Mouse (Mus musculus): ENCODE data around the gene Wnt16. TPM values are rescaled to one million over a fixed set of nuclear protein-coding genes. Genes with fewer than 3 reads are reported as not detected.
A peak's percentile ranks its signal among the peaks of the same experiment; 100 is the strongest.

The Wnt16 gene
- polyA plus RNA-seq, 1 experiment from 2014 or later = 3.9 TPM

DNA sequence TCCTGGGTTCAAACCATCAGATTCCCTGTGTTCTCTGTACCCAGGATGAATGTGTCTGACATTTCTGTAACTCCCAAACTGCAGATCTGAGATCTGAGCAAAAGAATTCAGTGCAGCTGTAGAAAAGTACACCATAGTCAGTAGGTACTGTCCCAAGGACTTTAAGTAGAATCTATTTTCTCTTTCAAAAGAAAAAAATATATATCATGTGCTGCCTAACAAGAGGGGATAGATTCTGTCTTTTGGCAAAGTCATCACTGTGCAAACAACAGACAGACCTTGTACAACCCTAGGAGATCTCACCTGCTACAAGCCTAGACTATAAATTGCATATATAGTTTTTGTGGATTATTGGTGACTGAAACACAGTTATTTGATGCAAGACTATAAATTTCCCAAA, 19.4 kb upstream of the Wnt16 start:
- no peaks in the 10 kb centered on the region for H3K27me3 ChIP-seq (replicated peaks; ENCODE audit: control insufficient read depth, insufficient read depth, low read length)
- H3K4me2 ChIP-seq (ENCODE audit: low read depth, low read length) = no peak overlapping the region
- H3K9ac ChIP-seq (ENCODE audit: low read depth, low read length) = no peak overlapping the region
- H3K4me3 ChIP-seq (ENCODE audit: low read depth, low read length) = no peak overlapping the region
- no peaks in the 10 kb centered on the region for H3K36me3 ChIP-seq (ENCODE audit: control insufficient read depth, insufficient read depth, low read length)
- ATAC-seq (ENCODE audit: low read depth) = no peak
- H3K27ac ChIP-seq (replicated peaks; ENCODE audit: low read depth, low read length) = no peak overlapping the region
- no peaks in the 10 kb centered on the region for H3K9me3 ChIP-seq (ENCODE audit: control insufficient read depth, low read length)
- DNase-seq (ENCODE audit: low spot score) = no peak
- H3K4me1 ChIP-seq (ENCODE audit: control insufficient read depth, insufficient read depth, low read length) = no peaks in the 10 kb centered on the region

DNA sequence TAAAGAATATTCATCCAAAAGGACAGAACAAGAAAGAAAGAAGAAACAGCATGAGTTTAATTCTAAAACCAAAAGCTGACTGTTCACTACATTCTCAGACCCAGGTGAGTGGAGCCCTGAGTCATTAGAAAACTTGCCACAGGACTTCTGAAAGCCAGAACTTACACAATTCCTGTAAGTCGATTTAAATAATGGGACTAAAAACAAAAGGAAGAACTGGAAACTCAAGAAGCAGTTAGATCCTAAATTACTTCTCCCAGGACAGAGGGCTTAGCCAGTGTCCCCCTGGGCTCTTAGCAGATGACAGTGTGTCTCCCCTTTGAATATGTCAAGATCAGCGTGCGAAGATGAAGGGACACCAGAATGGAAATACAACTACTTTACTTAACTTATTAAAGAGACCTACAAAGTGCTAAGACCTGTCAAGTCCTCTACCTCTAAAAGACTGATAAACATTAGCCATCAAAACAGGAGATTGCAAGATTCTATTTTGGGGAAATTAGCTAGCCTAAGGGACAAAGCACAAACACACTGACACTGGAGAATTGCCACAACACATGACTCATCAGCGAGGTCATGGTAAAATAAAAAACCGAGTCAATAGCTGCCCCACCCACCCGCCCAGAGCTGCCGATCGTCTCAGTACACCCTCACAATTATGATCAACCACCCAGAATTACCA, 18.0 kb upstream of the Wnt16 start:
- no peak overlapping the region for H3K9ac ChIP-seq (ENCODE audit: low read depth, low read length)
- no peaks in the 10 kb centered on the region for H3K27me3 ChIP-seq (replicated peaks; ENCODE audit: control insufficient read depth, insufficient read depth, low read length)
- H3K4me1 ChIP-seq (ENCODE audit: control insufficient read depth, insufficient read depth, low read length) = no peaks in the 10 kb centered on the region
- DNase-seq (ENCODE audit: low spot score) = no peak
- no peaks in the 10 kb centered on the region for H3K36me3 ChIP-seq (ENCODE audit: control insufficient read depth, insufficient read depth, low read length)
- H3K4me3 ChIP-seq (ENCODE audit: low read depth, low read length) = no peak overlapping the region
- no peak overlapping the region for H3K4me2 ChIP-seq (ENCODE audit: low read depth, low read length)
- ATAC-seq (ENCODE audit: low read depth) = no peak
- no peak overlapping the region for H3K27ac ChIP-seq (replicated peaks; ENCODE audit: low read depth, low read length)
- H3K9me3 ChIP-seq (ENCODE audit: control insufficient read depth, low read length) = no peaks in the 10 kb centered on the region
- WGBS = 61% methylated on average over 8 of the region's 8 CpGs

DNA sequence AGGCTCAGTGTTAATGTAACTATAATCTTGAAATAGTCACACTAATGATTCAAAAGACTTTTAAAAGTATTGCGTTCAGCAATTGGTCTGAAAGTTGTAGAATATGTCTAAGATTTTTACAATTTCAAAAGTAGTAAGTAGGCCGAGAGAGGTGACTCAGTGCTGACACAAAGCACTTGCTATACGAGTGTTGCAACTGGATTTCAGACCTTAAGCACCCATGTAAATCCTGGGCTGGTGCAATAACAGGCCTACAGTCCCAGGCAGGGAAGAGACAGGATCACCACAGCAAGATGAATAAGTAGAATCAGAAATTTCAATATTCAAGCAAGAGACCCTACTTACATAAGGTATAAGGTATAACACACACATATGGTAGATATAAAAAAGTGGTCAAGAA, 10.1 kb upstream of the Wnt16 start:
- H3K27me3 ChIP-seq (replicated peaks; ENCODE audit: control insufficient read depth, insufficient read depth, low read length) = no peaks in the 10 kb centered on the region
- 88% methylated on average over 3 of the region's 3 CpGs for WGBS
- ATAC-seq (ENCODE audit: low read depth) (no peak), DNase-seq (ENCODE audit: low spot score) (no peak)
- no peaks in the 10 kb centered on the region for H3K9me3 ChIP-seq (ENCODE audit: control insufficient read depth, low read length)
- peaks cover 15% of the 10 kb centered on the region for H3K4me1 ChIP-seq (ENCODE audit: control insufficient read depth, insufficient read depth, low read length)
- H3K9ac ChIP-seq (ENCODE audit: low read depth, low read length) = no peak overlapping the region
- H3K4me2 ChIP-seq (ENCODE audit: low read depth, low read length) = no peak overlapping the region
- H3K36me3 ChIP-seq (ENCODE audit: control insufficient read depth, insufficient read depth, low read length) = no peaks in the 10 kb centered on the region
- H3K27ac ChIP-seq (replicated peaks; ENCODE audit: low read depth, low read length) = no peak overlapping the region
- no peak overlapping the region for H3K4me3 ChIP-seq (ENCODE audit: low read depth, low read length)

- Histone ChIP-seq H3K4me3 (ENCODE audit: low read depth, low read length) (no peak overlapping the region; the same call in 1 of the 2 replicates), H3K27ac (replicated peaks; ENCODE audit: low read depth, low read length) (peak overlapping the region; percentile 39), H3K4me1 (ENCODE audit: control insufficient read depth, insufficient read depth, low read length) (peaks cover 15% of the 10 kb centered on the region), H3K36me3 (ENCODE audit: control insufficient read depth, insufficient read depth, low read length) (no peaks in the 10 kb centered on the region), H3K9me3 (ENCODE audit: control insufficient read depth, low read length) (no peaks in the 10 kb centered on the region), H3K9ac (ENCODE audit: low read depth, low read length) (peak overlapping the region; percentile 5; the same call in 1 of the 2 replicates), H3K4me2 (ENCODE audit: low read depth, low read length) (peak overlapping the region; percentile 36), H3K27me3 (replicated peaks; ENCODE audit: control insufficient read depth, insufficient read depth, low read length) (no peaks in the 10 kb centered on the region)
- ATAC-seq (ENCODE audit: low read depth) (peak; percentile 86), DNase-seq (ENCODE audit: low spot score) (peak; percentile 91)
- 19% methylated on average over 14 of the region's 14 CpGs for WGBS
Observed at GRCm38 (mm10) chr6:22280217-22280861, 7.7 kb upstream of the Wnt16 start.

DNA sequence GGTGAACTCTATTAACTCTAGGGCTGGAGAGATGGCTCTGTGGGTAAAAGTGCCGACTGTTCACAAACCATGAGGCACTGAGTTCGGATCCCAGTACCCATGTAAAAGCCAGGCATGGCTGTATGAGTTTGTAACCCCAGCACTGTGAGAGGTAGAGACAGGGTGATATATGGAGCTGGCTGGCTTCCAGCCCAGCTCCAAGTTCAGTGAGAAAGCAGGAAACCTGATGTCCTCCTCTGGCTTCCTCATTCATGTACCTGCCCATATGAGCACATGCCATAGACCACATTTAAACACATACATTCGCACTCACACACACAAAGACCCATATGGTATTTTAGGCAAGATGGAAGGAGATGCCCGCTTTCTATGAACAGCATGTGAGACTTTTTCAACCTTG, 5.6 kb upstream of the Wnt16 start:
- H3K4me1 ChIP-seq (ENCODE audit: control insufficient read depth, insufficient read depth, low read length) = peaks cover 15% of the 10 kb centered on the region
- no peak for DNase-seq (ENCODE audit: low spot score)
- H3K9me3 ChIP-seq (ENCODE audit: control insufficient read depth, low read length) = no peaks in the 10 kb centered on the region
- 88% methylated on average over 4 of the region's 4 CpGs for WGBS
- H3K27ac ChIP-seq (replicated peaks; ENCODE audit: low read depth, low read length) = no peak overlapping the region
- no peak for ATAC-seq (ENCODE audit: low read depth)
- no peaks in the 10 kb centered on the region for H3K36me3 ChIP-seq (ENCODE audit: control insufficient read depth, insufficient read depth, low read length)
- H3K9ac ChIP-seq (ENCODE audit: low read depth, low read length) = no peak overlapping the region
- no peak overlapping the region for H3K4me2 ChIP-seq (ENCODE audit: low read depth, low read length)
- no peak overlapping the region for H3K4me3 ChIP-seq (ENCODE audit: low read depth, low read length)
- peaks cover 13% of the 10 kb centered on the region for H3K27me3 ChIP-seq (replicated peaks; ENCODE audit: control insufficient read depth, insufficient read depth, low read length)

DNA sequence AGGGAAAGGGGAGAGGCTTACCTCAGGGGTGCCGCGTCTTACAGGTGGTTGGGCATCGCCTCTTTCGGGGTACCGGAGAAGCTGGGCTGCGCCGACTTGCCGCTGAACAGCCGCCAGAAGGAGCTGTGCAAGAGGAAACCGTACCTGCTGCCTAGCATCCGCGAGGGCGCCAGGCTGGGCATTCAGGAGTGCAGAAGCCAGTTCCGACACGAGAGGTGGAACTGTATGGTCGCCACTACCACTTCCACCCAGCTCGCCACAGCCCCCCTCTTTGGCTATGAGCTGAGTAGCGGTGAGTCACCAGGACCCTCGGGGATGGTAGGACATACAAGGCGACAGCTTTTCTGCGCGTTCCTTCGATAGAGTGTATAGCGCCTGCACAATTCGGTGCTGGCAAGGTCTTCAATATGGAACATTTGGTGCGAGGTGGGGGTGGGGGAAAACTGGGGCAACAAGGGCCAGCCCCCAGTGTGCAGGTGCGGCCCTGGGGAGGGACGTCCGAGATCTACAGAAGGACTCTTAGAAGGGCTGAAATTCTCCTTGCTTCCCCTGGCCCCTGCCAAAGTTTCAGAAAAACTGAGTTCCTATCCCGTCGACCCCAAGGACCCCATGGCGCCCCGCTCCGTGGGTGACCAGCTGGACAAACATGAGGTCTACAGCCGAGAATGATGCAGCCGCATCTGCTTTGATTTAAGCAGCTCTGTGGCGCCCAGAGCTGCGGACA, 872 bp downstream of the Wnt16 start:
- ATAC-seq (ENCODE audit: low read depth) (peak; percentile 77), DNase-seq (ENCODE audit: low spot score) (peak; percentile 51)
- no peak overlapping the region for H3K27ac ChIP-seq (replicated peaks; ENCODE audit: low read depth, low read length)
- H3K4me1 ChIP-seq (ENCODE audit: control insufficient read depth, insufficient read depth, low read length) = peaks cover 19% of the 10 kb centered on the region
- H3K4me2 ChIP-seq (ENCODE audit: low read depth, low read length) = peak overlapping the region; percentile 62
- H3K27me3 ChIP-seq (replicated peaks; ENCODE audit: control insufficient read depth, insufficient read depth, low read length) = peaks cover 55% of the 10 kb centered on the region
- H3K4me3 ChIP-seq (ENCODE audit: low read depth, low read length) = peak overlapping the region; percentile 41
- under 1% methylated on average over 35 of the region's 38 CpGs for WGBS
- no peaks in the 10 kb centered on the region for H3K9me3 ChIP-seq (ENCODE audit: control insufficient read depth, low read length)
- H3K9ac ChIP-seq (ENCODE audit: low read depth, low read length) = peak overlapping the region; percentile 53
- H3K36me3 ChIP-seq (ENCODE audit: control insufficient read depth, insufficient read depth, low read length) = no peaks in the 10 kb centered on the region

DNA sequence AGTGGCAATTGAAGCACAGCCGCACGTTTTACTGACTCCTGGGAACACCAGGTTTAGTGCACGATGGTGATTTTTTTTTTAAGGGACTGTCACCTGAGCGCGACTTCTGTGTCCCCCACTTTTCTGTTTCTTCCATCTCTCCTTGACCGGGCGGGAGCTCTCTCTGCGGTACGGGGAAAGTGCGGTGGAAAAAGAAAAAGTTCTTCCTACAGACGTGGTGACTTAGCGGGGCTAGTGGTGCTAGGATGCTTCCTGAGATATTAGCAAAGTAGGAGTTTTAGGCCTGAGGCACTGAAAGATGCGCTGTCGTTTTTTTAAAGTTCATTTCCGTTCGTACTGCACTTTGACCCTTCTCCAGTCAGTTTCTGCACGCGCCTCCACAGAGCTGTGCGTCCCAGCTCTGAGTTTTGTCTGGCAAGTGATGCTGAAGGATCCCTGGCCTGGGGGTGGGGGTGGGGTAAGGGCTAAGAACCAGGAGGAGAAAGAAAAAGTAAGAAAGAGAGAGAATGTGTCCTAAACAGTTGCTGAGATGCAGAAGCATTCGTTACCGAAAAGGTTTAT, 1.5 kb downstream of the Wnt16 start:
- ATAC-seq (ENCODE audit: low read depth) = no peak
- WGBS = 2% methylated on average over 21 of the region's 21 CpGs
- Histone ChIP-seq H3K9ac (ENCODE audit: low read depth, low read length) (peak overlapping the region; percentile 53), H3K27me3 (replicated peaks; ENCODE audit: control insufficient read depth, insufficient read depth, low read length) (peaks cover 55% of the 10 kb centered on the region), H3K36me3 (ENCODE audit: control insufficient read depth, insufficient read depth, low read length) (no peaks in the 10 kb centered on the region), H3K4me2 (ENCODE audit: low read depth, low read length) (peak overlapping the region; percentile 62), H3K27ac (replicated peaks; ENCODE audit: low read depth, low read length) (no peak overlapping the region), H3K4me1 (ENCODE audit: control insufficient read depth, insufficient read depth, low read length) (peaks cover 19% of the 10 kb centered on the region), H3K4me3 (ENCODE audit: low read depth, low read length) (peak overlapping the region; percentile 41), H3K9me3 (ENCODE audit: control insufficient read depth, low read length) (no peaks in the 10 kb centered on the region)
- no peak for DNase-seq (ENCODE audit: low spot score)

GRCm38 (mm10) chr6:22290790-22291189, 2.8 kb downstream of the Wnt16 start:
- WGBS = 73% methylated on average over 8 of the region's 8 CpGs

More at GRCm38 (mm10) chr6:22290790-22291189, 2.8 kb downstream of the Wnt16 start:
- peaks cover 58% of the 10 kb centered on the region for H3K27me3 ChIP-seq (replicated peaks; ENCODE audit: control insufficient read depth, insufficient read depth, low read length)
- ATAC-seq (ENCODE audit: low read depth) (no peak), DNase-seq (ENCODE audit: low spot score) (no peak)
- no peak overlapping the region for H3K27ac ChIP-seq (replicated peaks; ENCODE audit: low read depth, low read length)
- no peak overlapping the region for H3K9ac ChIP-seq (ENCODE audit: low read depth, low read length)
- peaks cover 19% of the 10 kb centered on the region for H3K4me1 ChIP-seq (ENCODE audit: control insufficient read depth, insufficient read depth, low read length)
- H3K4me3 ChIP-seq (ENCODE audit: low read depth, low read length) = no peak overlapping the region
- H3K4me2 ChIP-seq (ENCODE audit: low read depth, low read length) = no peak overlapping the region
- no peaks in the 10 kb centered on the region for H3K9me3 ChIP-seq (ENCODE audit: control insufficient read depth, low read length)
- no peaks in the 10 kb centered on the region for H3K36me3 ChIP-seq (ENCODE audit: control insufficient read depth, insufficient read depth, low read length)

All from embryonic facial prominence, embryonic 14.5 days (tissue).